Mouse (Mus musculus) limb, embryonic 14.5 days (tissue): Measurements from ENCODE around the gene Gm44503. TPM values are rescaled to one million over a fixed set of nuclear protein-coding genes. Genes with fewer than 3 reads are reported as not detected.

Source experiments
- ATAC-seq: fragments of 200-750 bp; cut with Nextera tagmentation; 2 replicates; pipeline ENCODE4 v1.8.0; 2017; ENCODE audit warnings: low read depth, moderate number of reproducible peaks, moderate TSS enrichment; ENCODE audit not compliant: low FRiP score
- DNase-seq: peaks from one replicate; pipeline ENCODE4 v3.0.0-alpha.2; 2015; ENCODE audit warnings: low spot score
- H3K27ac ChIP-seq: fragments of 300-500 bp; sonication (generic); replicated peaks from 2 replicates; pipeline ENCODE4 v1.5.1; 2014; ENCODE audit warnings: low read depth, mild to moderate bottlenecking, low read length, moderate library complexity, mixed read lengths
- H3K27me3 ChIP-seq: fragments of 300-500 bp; sonication (generic); 2 replicates; pipeline ENCODE4 v1.6.1; 2014; ENCODE audit warnings: low read length, mixed read lengths; ENCODE audit not compliant: control insufficient read depth, insufficient read depth
- H3K36me3 ChIP-seq: fragments of 300-500 bp; sonication (generic); 2 replicates; pipeline ENCODE4 v1.6.1; 2014; ENCODE audit warnings: mild to moderate bottlenecking, low read length, moderate library complexity, mixed read lengths; ENCODE audit not compliant: control insufficient read depth, insufficient read depth
- H3K4me1 ChIP-seq: fragments of 300-500 bp; sonication (generic); 2 replicates; pipeline ENCODE4 v1.6.1; 2014; ENCODE audit warnings: antibody characterized with exemption, low read length, mixed read lengths; ENCODE audit not compliant: control insufficient read depth, insufficient read depth
- H3K4me2 ChIP-seq: fragments of 300-500 bp; sonication (generic); replicated peaks from 2 replicates; pipeline ENCODE4 v1.6.1; 2014; ENCODE audit warnings: low read depth, mild to moderate bottlenecking, low read length, moderate library complexity; ENCODE audit not compliant: severe bottlenecking
- H3K4me3 ChIP-seq: fragments of 300-500 bp; sonication (generic); replicated peaks from 2 replicates; pipeline ENCODE4 v1.5.1; 2014; ENCODE audit warnings: low read length
- H3K9ac ChIP-seq: fragments of 300-500 bp; sonication (generic); 2 replicates; pipeline ENCODE4 v1.6.1; 2014; ENCODE audit warnings: mild to moderate bottlenecking, low read depth, low read length, moderate library complexity; ENCODE audit not compliant: severe bottlenecking
- H3K9me3 ChIP-seq: fragments of 300-500 bp; sonication (generic); 2 replicates; pipeline ENCODE4 v1.6.1; 2016; ENCODE audit warnings: low read length; ENCODE audit not compliant: control insufficient read depth
- POLR2A ChIP-seq: fragments of 200-500 bp; IDR thresholded peaks from 2 replicates; pipeline ENCODE4 v1.8.0; 2012; ENCODE audit warnings: inconsistent platforms, mild to moderate bottlenecking, moderate library complexity, borderline replicate concordance; ENCODE audit not compliant: insufficient read depth, insufficient read length; ENCODE audit errors: extremely low read depth
- WGBS: fragments of 180-500 bp; shearing (Covaris S2); extraction: QIAGEN DNeasy Blood & Tissue Kit; methylation state at CpG from one replicate; pipeline ENCODE4 v1.1.7; 2014; 5-methylcytosine and 5-hydroxymethylcytosine counted together
- polyA plus RNA-seq, 2 experiments: library from polyadenylated mRNA; depleted of rRNA in 1 of 2; stranded (reverse) in 1 of 2; unstranded in 1 of 2; fragments of >200 nt; fragmentation: Nextera tagmentation in 1 of 2; extraction: Ambion mirVana in 1 of 2; gene quantifications; 2 replicates each; pipeline versions ENCODE4 v1.2.1 to v1.2.3; 2012 to 2014

The Gm44503 gene
- polyA plus RNA-seq (2012; rRNA removed) = not detected in 2 replicates
- not detected in 2 replicates for polyA plus RNA-seq (2014; fragmentation: Nextera tagmentation; extraction: Ambion mirVana)

DNA sequence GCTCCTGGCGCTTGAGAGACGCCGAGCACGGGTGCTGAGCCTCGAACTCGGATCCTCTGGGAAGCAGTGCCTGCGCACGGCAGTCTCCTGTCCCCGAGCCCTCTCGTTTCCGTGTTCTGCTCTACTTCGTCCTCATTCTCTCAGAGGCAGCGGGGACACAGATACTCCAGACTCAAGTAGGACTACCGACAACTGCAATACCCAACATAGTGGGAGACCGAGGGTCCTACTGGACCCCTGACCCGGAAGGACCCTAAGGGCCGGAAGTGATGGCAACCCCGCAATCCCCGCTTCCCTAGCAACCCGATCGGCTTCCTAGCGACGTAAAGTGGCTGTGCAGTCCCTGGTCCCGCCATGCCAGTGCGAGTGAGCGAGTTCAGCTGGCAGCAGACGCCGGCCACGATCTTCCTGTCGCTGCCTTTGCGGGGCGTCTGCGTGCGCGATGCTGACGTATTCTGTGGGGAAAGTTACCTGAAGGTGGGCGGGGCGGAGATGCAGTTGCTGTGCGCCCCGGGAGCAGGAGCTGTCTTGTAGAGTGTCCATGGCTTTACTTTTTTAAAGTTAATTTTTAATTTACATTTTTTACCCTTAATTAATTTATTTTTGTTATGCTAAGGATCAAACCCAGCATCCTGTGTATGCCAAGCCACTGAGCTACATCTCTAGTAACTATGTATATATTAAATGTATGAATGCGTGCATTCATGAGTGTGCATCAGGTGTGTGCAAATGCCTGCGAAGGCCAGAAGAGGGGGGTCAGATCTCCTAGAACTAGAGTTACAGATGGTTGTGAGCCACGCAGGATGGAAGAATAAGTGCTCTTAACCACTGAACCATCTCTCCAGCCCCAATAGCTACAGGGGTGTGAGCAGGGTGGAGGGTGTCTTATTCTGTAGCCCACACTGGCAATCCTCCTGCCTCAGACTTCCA is at the start of gene Gm44503, which contains the start of gene Dyx1c1:
Gene Gm44503 (plus strand): TSS at position 332 of the 930 bp plus-strand sequence.
Gene Dyx1c1 (plus strand): TSS at position 265 of the 930 bp plus-strand sequence.
- Histone ChIP-seq H3K4me3 (peak within 1 kb of the TSS; percentile 62), H3K4me1 (0 out of 2 replicates have a peak, but pooled peaks cover 3% of the 10 kb centered on the region), H3K4me2 (peak within 1 kb of the TSS; percentile 57), H3K36me3 (no peaks in the 10 kb centered on the region), H3K27me3 (no peaks in the 10 kb centered on the region), H3K9me3 (no peaks in the 10 kb centered on the region), H3K9ac (peak within 1 kb of the TSS; percentile 58), H3K27ac (peak within 1 kb of the TSS; percentile 30; the same call in 1 of the 2 replicates)
- WGBS = 1% methylated on average over 43 of the region's 43 CpGs
- TF ChIP-seq POLR2A = peak; percentile 26; the same call in 1 of the 2 replicates
- DNase-seq (peak; percentile 84), ATAC-seq (peak; percentile 91)

DNA sequence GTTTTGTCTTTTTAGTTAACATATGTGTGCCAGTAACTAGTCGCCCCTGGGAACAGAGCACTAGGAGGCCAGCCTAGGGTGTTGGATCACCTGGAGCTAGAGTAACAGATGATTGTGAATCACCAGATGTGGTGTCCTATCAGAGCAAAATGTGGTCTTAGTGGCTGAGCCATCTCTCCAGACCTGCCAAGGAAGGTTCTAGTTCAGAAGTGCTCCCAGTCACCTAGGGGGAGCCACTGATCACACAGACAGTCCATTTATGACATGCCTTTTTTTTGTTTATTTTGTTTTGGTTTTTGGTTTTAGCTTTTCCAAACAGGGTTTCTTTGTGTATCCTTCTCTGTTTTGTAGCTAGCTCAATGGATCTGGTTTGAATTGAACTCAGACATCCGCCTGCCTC is 47.3 kb upstream of the Gm44503 start:
- Histone ChIP-seq H3K9me3 (no peaks in the 10 kb centered on the region), H3K27me3 (no peaks in the 10 kb centered on the region), H3K4me3 (no peak overlapping the region), H3K4me1 (peaks cover 5% of the 10 kb centered on the region; the same call in 1 of the 2 replicates), H3K4me2 (no peak overlapping the region), H3K9ac (no peak overlapping the region), H3K36me3 (no peaks in the 10 kb centered on the region), H3K27ac (no peak overlapping the region)
- ATAC-seq (no peak), DNase-seq (no peak)
- 88% methylated on average over 2 of the region's 2 CpGs for WGBS
- TF ChIP-seq POLR2A = no peak

DNA sequence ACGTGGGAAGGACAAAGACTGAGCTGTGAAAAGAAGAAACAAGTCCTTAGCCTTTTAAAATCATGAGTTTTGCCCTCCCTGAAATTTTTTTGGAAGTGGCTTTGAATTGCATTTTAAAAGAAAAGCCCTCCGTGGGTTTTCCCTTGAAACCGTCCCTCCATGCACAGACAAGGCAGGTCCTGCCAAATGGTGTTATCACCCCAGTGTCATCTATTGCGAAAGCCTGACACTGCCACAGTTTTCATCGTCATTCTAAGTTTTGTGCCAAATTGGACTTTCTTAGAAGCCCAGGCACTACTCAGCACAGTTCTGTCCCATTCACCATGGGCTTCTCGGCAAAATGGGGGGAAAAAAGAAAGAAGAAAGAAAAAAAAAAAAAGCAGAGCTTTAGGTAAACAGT is 45.1 kb upstream of the Gm44503 start:
- no peak overlapping the region for H3K27ac ChIP-seq
- ATAC-seq (no peak), DNase-seq (no peak)

DNA sequence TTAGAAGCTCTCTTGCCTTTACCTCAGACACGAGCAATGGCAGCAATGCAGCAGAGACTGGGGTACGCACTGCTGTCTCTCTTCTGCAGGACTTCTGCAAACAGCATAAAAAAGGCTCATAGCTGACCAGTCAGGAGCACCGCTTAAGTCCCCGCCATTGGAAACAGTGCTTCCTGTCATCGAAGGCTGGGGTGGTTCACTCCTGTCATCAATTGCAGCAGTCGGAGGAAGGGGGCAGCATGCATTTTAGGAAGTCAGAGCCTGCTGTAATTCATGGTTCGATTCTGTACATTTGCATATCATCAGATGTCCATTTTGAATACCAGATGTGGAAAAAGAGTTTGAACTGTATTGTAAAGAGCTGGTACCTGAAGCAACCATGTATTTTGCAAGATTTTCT is 42.9 kb upstream of the Gm44503 start:
- Histone ChIP-seq H3K27ac (no peak overlapping the region), H3K4me1 (no peaks in the 10 kb centered on the region), H3K9ac (no peak overlapping the region), H3K9me3 (no peaks in the 10 kb centered on the region), H3K27me3 (no peaks in the 10 kb centered on the region), H3K4me2 (no peak overlapping the region), H3K36me3 (no peaks in the 10 kb centered on the region), H3K4me3 (no peak overlapping the region)
- 69% methylated on average over 7 of the region's 7 CpGs for WGBS
- ATAC-seq = no peak
- DNase-seq = no peak
- no peak for TF ChIP-seq POLR2A

More for the DNA sequence above, 45.1 kb upstream of the Gm44503 start:
- WGBS = 73% methylated on average over 6 of the region's 6 CpGs
- Histone ChIP-seq H3K4me3 (no peak overlapping the region), H3K27me3 (no peaks in the 10 kb centered on the region), H3K4me1 (no peaks in the 10 kb centered on the region), H3K9ac (no peak overlapping the region), H3K4me2 (no peak overlapping the region), H3K36me3 (no peaks in the 10 kb centered on the region), H3K9me3 (no peaks in the 10 kb centered on the region)
- TF ChIP-seq POLR2A = no peak

DNA sequence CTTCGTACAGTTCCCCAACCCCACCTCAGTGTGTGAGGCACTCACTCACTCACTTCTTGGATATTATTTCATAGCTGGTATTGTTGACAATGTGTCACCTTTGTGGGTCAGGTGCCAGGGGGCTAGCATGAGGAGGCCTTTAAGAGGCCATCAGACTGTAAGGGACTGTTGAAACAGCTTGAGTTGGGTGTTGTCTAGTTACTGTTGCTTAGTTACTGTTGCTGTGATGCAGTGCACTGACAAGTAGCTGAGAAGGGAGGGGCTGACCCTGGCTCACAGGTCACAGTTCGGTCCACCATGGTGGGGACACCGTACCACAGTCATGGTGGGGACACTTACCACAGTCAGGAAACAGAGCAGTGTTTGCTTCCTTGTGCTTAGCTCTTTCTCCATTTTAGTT is 35.6 kb upstream of the Gm44503 start:
- H3K4me2 ChIP-seq = no peak overlapping the region
- H3K4me1 ChIP-seq = peaks cover 17% of the 10 kb centered on the region
- ATAC-seq (no peak), DNase-seq (no peak)
- no peaks in the 10 kb centered on the region for H3K36me3 ChIP-seq
- no peak overlapping the region for H3K27ac ChIP-seq
- H3K27me3 ChIP-seq = no peaks in the 10 kb centered on the region
- no peak overlapping the region for H3K9ac ChIP-seq
- H3K4me3 ChIP-seq = no peak overlapping the region
- 93% methylated on average over 3 of the region's 3 CpGs for WGBS
- no peak for TF ChIP-seq POLR2A
- no peaks in the 10 kb centered on the region for H3K9me3 ChIP-seq
